Mouse (Mus musculus): ENCODE measurements around the gene Dazap2. TPM values are rescaled to one million over a fixed set of nuclear protein-coding genes. Genes with fewer than 3 reads are reported as not detected.

Dazap2 gene
- polyA plus RNA-seq, 1 experiment from 2014 or later, result 228 TPM

DNA sequence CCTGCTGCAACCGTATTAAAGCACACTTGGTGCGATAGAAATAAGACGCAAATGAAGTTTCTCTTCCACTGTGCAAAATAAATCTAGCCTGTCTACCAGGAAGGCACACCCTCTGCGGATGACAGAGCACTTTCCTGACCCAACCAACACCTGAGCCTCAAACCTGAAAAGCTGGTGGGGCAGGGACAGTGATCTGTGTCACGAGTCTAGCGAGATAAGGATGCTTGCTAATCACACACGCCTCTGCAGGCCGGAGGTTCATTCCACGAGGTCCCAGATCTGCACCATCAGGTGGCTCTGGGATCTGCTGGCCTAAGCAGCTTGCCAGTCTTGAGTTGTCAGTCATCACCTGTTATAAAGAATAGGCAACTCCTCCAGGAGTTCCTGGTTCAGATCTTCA lies 36.5 kb downstream of the Dazap2 start:
- Histone ChIP-seq H3K27me3 (ENCODE audit: control insufficient read depth, insufficient read depth, low read length) (no peaks in the 10 kb centered on the region), H3K4me1 (replicated peaks; ENCODE audit: control insufficient read depth, insufficient read depth, low read length) (no peaks in the 10 kb centered on the region), H3K36me3 (ENCODE audit: control insufficient read depth, insufficient read depth, low read length) (no peaks in the 10 kb centered on the region), H3K9me3 (ENCODE audit: control insufficient read depth, low read length) (no peaks in the 10 kb centered on the region), H3K27ac (ENCODE audit: low read depth, low read length) (no peak overlapping the region), H3K4me3 (ENCODE audit: low read depth, low read length) (no peak overlapping the region), H3K9ac (ENCODE audit: low read length) (no peak overlapping the region), H3K4me2 (ENCODE audit: low read depth, low read length, severe bottlenecking) (no peak overlapping the region)
- WGBS, result 91% methylated on average over 9 of the region's 9 CpGs
- DNase-seq (ENCODE audit: low spot score) (no peak), ATAC-seq (replicated peaks; ENCODE audit: low FRiP score) (no peak)

DNA sequence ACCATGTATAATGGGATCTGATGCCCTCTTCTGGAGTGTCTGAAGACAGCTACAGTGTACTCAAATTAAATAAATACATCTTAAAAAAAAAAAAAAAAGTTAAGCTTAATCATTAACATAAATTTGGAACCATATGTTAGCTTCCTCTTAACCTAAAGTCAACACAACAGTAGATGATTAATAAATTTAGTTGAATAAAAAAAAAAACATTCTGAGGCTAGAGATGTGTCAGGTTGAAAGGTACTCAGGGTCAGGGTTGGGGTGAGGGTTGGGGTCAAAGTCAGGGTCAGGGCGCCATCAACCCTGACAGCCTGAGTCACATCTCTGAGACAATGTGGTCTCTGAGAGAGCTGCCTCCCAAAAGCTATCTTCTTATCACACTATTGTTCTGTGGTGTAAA lies 39.1 kb downstream of the Dazap2 start:
- no peak overlapping the region for H3K27ac ChIP-seq (ENCODE audit: low read depth, low read length)
- no peak overlapping the region for H3K4me2 ChIP-seq (ENCODE audit: low read depth, low read length, severe bottlenecking)
- no peaks in the 10 kb centered on the region for H3K9me3 ChIP-seq (ENCODE audit: control insufficient read depth, low read length)
- no peak for DNase-seq (ENCODE audit: low spot score)
- no peaks in the 10 kb centered on the region for H3K36me3 ChIP-seq (ENCODE audit: control insufficient read depth, insufficient read depth, low read length)
- H3K27me3 ChIP-seq (ENCODE audit: control insufficient read depth, insufficient read depth, low read length), result no peaks in the 10 kb centered on the region
- ATAC-seq (replicated peaks; ENCODE audit: low FRiP score), result no peak
- H3K4me1 ChIP-seq (replicated peaks; ENCODE audit: control insufficient read depth, insufficient read depth, low read length), result no peaks in the 10 kb centered on the region
- no peak overlapping the region for H3K4me3 ChIP-seq (ENCODE audit: low read depth, low read length)
- 83% methylated on average over 1 of the region's 1 CpGs for WGBS
- H3K9ac ChIP-seq (ENCODE audit: low read length), result no peak overlapping the region

DNA sequence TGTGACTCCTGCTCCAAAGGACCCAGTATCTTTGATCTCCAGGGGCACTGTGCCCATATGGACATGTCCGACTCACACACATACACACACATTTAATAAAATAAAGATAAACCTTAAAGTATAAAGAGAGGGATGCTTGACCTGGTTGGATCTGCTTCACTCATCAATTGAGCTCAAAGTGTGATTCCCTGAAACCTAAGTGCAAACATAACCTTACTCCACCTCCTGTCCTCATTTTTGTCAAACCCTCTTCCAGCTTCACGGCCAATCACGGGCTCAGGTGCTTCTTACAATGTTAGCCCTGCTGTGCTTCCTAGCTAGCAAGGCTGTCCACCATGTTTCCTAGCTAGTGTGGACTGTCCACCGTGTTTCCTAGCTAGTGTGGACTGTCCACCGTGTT lies 40.1 kb downstream of the Dazap2 start:
- no peak for ATAC-seq (replicated peaks; ENCODE audit: low FRiP score)
- H3K4me1 ChIP-seq (replicated peaks; ENCODE audit: control insufficient read depth, insufficient read depth, low read length), result no peaks in the 10 kb centered on the region
- H3K4me3 ChIP-seq (ENCODE audit: low read depth, low read length), result no peak overlapping the region
- no peaks in the 10 kb centered on the region for H3K36me3 ChIP-seq (ENCODE audit: control insufficient read depth, insufficient read depth, low read length)
- H3K9me3 ChIP-seq (ENCODE audit: control insufficient read depth, low read length), result no peaks in the 10 kb centered on the region
- no peak overlapping the region for H3K9ac ChIP-seq (ENCODE audit: low read length)
- no peak for DNase-seq (ENCODE audit: low spot score)
- no peaks in the 10 kb centered on the region for H3K27me3 ChIP-seq (ENCODE audit: control insufficient read depth, insufficient read depth, low read length)
- WGBS, result 83% methylated on average over 5 of the region's 5 CpGs
- no peak overlapping the region for H3K27ac ChIP-seq (ENCODE audit: low read depth, low read length)
- no peak overlapping the region for H3K4me2 ChIP-seq (ENCODE audit: low read depth, low read length, severe bottlenecking)

DNA sequence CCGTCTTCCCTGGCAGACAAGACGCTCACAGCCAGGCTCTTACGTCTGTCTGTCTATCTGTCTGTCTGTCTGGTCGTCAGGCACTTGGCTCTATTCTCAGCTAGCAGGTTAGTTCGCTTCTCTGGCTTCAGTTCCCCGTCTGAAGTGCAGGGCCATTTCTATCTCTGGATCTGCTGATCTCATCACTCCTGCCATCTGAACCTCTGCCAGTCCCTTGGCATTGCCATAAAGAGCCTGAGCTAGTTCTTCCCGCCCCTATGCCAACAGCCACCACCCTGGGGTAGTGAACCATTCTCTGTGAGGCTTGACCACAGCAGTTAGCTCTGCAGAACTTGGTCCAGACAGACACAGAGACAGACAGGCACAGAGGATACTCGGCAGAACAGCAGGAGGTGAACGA lies 45.2 kb downstream of the Dazap2 start:
- ATAC-seq (replicated peaks; ENCODE audit: low FRiP score) (no peak), DNase-seq (ENCODE audit: low spot score) (no peak)
- H3K4me2 ChIP-seq (ENCODE audit: low read depth, low read length, severe bottlenecking), result no peak overlapping the region
- H3K9ac ChIP-seq (ENCODE audit: low read length), result no peak overlapping the region
- WGBS, result 88% methylated on average over 9 of the region's 9 CpGs
- no peak overlapping the region for H3K4me3 ChIP-seq (ENCODE audit: low read depth, low read length)
- H3K36me3 ChIP-seq (ENCODE audit: control insufficient read depth, insufficient read depth, low read length), result no peaks in the 10 kb centered on the region
- no peaks in the 10 kb centered on the region for H3K27me3 ChIP-seq (ENCODE audit: control insufficient read depth, insufficient read depth, low read length)
- H3K9me3 ChIP-seq (ENCODE audit: control insufficient read depth, low read length), result no peaks in the 10 kb centered on the region
- no peaks in the 10 kb centered on the region for H3K4me1 ChIP-seq (replicated peaks; ENCODE audit: control insufficient read depth, insufficient read depth, low read length)
- no peak overlapping the region for H3K27ac ChIP-seq (ENCODE audit: low read depth, low read length)

DNA sequence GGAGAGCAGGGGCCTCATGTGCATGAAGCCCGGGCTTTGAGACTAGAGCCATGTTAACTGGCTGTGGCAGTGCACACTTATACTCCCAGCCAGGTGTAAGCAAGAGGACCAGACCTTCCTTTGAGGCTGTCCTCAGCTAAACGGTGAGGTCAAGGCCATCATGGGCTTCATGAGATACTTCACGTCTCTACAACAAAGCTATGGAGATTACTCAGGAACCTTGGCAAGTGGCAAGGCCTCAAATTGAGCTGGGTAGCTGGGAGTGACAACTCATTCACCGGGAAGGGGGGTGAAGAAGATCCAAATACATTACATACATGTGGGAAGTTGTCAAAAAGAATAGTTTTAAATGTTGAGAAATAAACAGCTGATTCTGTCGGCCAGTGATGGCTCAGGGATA lies 45.7 kb downstream of the Dazap2 start:
- Histone ChIP-seq H3K36me3 (ENCODE audit: control insufficient read depth, insufficient read depth, low read length) (no peaks in the 10 kb centered on the region), H3K9ac (ENCODE audit: low read length) (no peak overlapping the region), H3K4me3 (ENCODE audit: low read depth, low read length) (no peak overlapping the region), H3K27ac (ENCODE audit: low read depth, low read length) (no peak overlapping the region), H3K27me3 (ENCODE audit: control insufficient read depth, insufficient read depth, low read length) (no peaks in the 10 kb centered on the region), H3K4me1 (replicated peaks; ENCODE audit: control insufficient read depth, insufficient read depth, low read length) (no peaks in the 10 kb centered on the region; the same call in 1 of the 2 replicates), H3K4me2 (ENCODE audit: low read depth, low read length, severe bottlenecking) (no peak overlapping the region), H3K9me3 (ENCODE audit: control insufficient read depth, low read length) (no peaks in the 10 kb centered on the region)
- WGBS, result 90% methylated on average over 5 of the region's 5 CpGs
- ATAC-seq (replicated peaks; ENCODE audit: low FRiP score) (no peak), DNase-seq (ENCODE audit: low spot score) (no peak)

DNA sequence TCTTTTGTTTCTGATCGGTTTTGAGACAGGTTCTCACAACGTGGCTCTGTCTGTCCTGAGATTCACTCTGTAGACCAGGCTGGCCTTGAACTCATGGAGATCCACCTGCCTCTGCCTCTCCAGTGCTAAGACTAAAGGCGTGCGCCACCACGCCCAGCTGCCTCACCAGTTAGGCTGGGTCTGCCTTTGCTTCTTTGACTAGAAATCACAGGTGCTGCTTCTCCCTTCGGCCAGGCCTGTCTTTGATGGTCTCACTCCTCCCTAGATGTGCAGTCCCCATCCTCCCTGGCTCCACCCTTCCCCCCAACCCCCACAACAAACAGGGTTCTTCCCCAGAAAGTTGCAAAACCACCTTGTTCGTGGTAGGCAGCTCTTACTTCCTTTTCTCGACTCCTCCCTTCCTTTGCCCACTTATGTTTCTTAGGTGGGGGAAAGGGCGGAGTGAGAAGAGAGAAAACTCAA lies 49.7 kb downstream of the Dazap2 start:
- Histone ChIP-seq H3K9me3 (ENCODE audit: control insufficient read depth, low read length) (no peaks in the 10 kb centered on the region), H3K36me3 (ENCODE audit: control insufficient read depth, insufficient read depth, low read length) (no peaks in the 10 kb centered on the region), H3K4me1 (replicated peaks; ENCODE audit: control insufficient read depth, insufficient read depth, low read length) (no peaks in the 10 kb centered on the region; the same call in 1 of the 2 replicates), H3K27ac (ENCODE audit: low read depth, low read length) (no peak overlapping the region), H3K9ac (ENCODE audit: low read length) (no peak overlapping the region), H3K27me3 (ENCODE audit: control insufficient read depth, insufficient read depth, low read length) (no peaks in the 10 kb centered on the region), H3K4me3 (ENCODE audit: low read depth, low read length) (no peak overlapping the region), H3K4me2 (ENCODE audit: low read depth, low read length, severe bottlenecking) (no peak overlapping the region)
- DNase-seq (ENCODE audit: low spot score) (no peak), ATAC-seq (replicated peaks; ENCODE audit: low FRiP score) (no peak)
- WGBS, result 88% methylated on average over 9 of the region's 9 CpGs

DNA sequence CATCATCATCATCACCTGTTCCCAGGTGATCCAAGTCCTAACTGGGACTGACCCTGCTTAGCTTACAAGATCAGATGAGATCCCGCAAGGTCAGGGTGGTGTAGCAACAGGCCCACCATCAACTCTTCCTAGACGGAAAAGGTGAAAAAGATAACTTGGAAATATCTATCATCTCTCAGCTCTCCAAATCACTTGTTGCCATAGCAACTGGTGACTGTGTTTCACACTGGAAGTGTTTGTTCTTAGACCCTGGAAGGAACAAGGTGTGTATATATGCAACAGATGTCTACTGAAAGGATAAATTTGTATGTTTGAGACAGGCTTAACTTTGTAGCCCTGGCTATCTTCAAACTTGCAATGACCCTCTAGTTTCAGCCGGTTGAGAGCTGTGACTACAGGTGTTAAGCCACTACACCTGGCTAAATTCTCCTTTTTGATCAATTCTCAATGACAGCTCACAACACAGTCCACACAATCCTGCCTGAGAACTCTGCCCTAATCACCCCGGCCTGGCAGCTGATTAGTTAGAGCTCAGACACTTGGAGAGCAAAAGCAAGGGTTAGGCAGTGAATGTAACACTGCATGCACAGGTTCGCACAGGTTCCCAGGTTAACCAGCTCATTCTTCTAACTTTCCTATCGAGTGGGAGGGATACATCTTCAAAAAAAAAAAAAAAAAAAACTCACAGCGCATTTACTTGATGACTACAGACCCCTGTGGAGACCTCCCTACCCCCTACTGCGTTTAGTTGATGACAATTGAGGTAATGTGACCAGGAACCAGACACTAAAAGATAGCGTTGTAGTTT lies 50.5 kb downstream of the Dazap2 start:
- Histone ChIP-seq H3K27me3 (ENCODE audit: control insufficient read depth, insufficient read depth, low read length) (no peaks in the 10 kb centered on the region), H3K27ac (ENCODE audit: low read depth, low read length) (no peak overlapping the region), H3K4me2 (ENCODE audit: low read depth, low read length, severe bottlenecking) (no peak overlapping the region), H3K9ac (ENCODE audit: low read length) (no peak overlapping the region), H3K36me3 (ENCODE audit: control insufficient read depth, insufficient read depth, low read length) (no peaks in the 10 kb centered on the region), H3K9me3 (ENCODE audit: control insufficient read depth, low read length) (no peaks in the 10 kb centered on the region), H3K4me1 (replicated peaks; ENCODE audit: control insufficient read depth, insufficient read depth, low read length) (no peaks in the 10 kb centered on the region; the same call in 1 of the 2 replicates), H3K4me3 (ENCODE audit: low read depth, low read length) (no peak overlapping the region)
- no peak for ATAC-seq (replicated peaks; ENCODE audit: low FRiP score)
- 41% methylated on average over 9 of the region's 9 CpGs for WGBS
- DNase-seq (ENCODE audit: low spot score), result no peak

DNA sequence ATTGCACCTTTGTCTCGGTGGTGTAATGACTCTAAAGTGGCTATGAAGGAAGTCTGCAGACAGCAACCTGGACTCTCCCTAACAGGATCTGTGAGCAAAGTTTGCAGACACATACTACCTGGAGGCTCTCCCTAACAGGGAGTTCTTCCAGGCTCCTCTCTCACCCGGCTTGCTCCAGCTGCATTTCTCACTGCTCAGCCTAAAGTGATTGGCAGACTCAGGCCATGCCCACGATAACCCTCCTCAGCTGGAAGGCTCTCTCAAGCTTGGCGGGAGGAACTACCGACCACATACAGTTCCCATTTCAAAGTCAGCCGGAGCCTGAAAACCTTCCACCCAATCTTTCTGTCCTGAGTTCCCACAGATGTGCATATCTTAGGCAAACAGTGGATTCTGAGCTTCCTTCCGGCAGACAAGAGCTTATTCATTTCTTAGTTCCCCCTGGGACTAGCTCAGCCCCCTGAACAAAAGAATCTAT lies 51.1 kb downstream of the Dazap2 start:
- Histone ChIP-seq H3K4me2 (ENCODE audit: low read depth, low read length, severe bottlenecking) (no peak overlapping the region), H3K36me3 (ENCODE audit: control insufficient read depth, insufficient read depth, low read length) (no peaks in the 10 kb centered on the region), H3K9me3 (ENCODE audit: control insufficient read depth, low read length) (no peaks in the 10 kb centered on the region), H3K4me1 (replicated peaks; ENCODE audit: control insufficient read depth, insufficient read depth, low read length) (no peaks in the 10 kb centered on the region; the same call in 1 of the 2 replicates), H3K27ac (ENCODE audit: low read depth, low read length) (no peak overlapping the region), H3K9ac (ENCODE audit: low read length) (no peak overlapping the region), H3K27me3 (ENCODE audit: control insufficient read depth, insufficient read depth, low read length) (no peaks in the 10 kb centered on the region), H3K4me3 (ENCODE audit: low read depth, low read length) (no peak overlapping the region)
- DNase-seq (ENCODE audit: low spot score), result no peak
- no peak for ATAC-seq (replicated peaks; ENCODE audit: low FRiP score)
- 12% methylated on average over 7 of the region's 7 CpGs for WGBS

DNA sequence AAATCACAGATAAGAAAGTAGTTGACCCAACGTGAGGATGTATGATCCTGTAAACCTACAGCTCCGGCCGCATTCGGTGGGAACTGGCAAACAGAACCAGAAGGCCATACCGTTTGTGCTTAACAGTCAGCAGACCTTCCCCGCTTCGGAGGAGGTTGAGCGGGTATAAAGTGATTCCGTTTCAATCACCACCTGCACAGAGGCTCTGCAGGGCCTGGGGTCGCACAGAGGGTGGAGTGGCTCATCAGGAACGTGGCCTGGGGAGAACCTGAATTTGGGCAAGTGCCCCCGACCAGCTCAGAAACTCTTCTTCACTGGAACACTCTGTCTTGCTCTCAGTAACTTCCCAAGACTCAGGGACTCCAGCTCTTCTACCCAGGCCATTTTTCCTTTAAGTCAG lies 51.7 kb downstream of the Dazap2 start:
- no peak overlapping the region for H3K4me3 ChIP-seq (ENCODE audit: low read depth, low read length)
- no peaks in the 10 kb centered on the region for H3K36me3 ChIP-seq (ENCODE audit: control insufficient read depth, insufficient read depth, low read length)
- ATAC-seq (replicated peaks; ENCODE audit: low FRiP score) (no peak), DNase-seq (ENCODE audit: low spot score) (no peak)
- no peaks in the 10 kb centered on the region for H3K27me3 ChIP-seq (ENCODE audit: control insufficient read depth, insufficient read depth, low read length)
- WGBS, result 45% methylated on average over 12 of the region's 12 CpGs
- H3K9me3 ChIP-seq (ENCODE audit: control insufficient read depth, low read length), result no peaks in the 10 kb centered on the region
- no peak overlapping the region for H3K4me2 ChIP-seq (ENCODE audit: low read depth, low read length, severe bottlenecking)
- H3K27ac ChIP-seq (ENCODE audit: low read depth, low read length), result no peak overlapping the region
- no peaks in the 10 kb centered on the region; the same call in 1 of the 2 replicates for H3K4me1 ChIP-seq (replicated peaks; ENCODE audit: control insufficient read depth, insufficient read depth, low read length)
- no peak overlapping the region for H3K9ac ChIP-seq (ENCODE audit: low read length)
